Mouse (Mus musculus) megakaryocyte, embryonic 14.5 days (primary cell): ENCODE results near the gene Aldh5a1. TPM values are rescaled to one million over a fixed set of nuclear protein-coding genes. Genes with fewer than 3 reads are reported as not detected.

Experiments
- H3K27me3 ChIP-seq: replicated peaks from 2 replicates; pipeline ENCODE3; 2012; ENCODE audit warnings: inconsistent platforms
- H3K36me3 ChIP-seq: replicated peaks from 2 replicates; pipeline ENCODE3; 2012; ENCODE audit warnings: low read length, inconsistent platforms, mixed read lengths
- H3K4me1 ChIP-seq: 2 replicates; pipeline ENCODE4 v1.6.1; 2012; ENCODE audit warnings: inconsistent platforms
- H3K4me3 ChIP-seq: replicated peaks from 2 replicates; pipeline ENCODE3; 2012; ENCODE audit warnings: moderate library complexity, mild to moderate bottlenecking, inconsistent platforms
- H3K9me3 ChIP-seq: 2 replicates; pipeline ENCODE4 v1.6.1; 2012; ENCODE audit warnings: inconsistent platforms
- FLI1 ChIP-seq: IDR thresholded peaks from 2 replicates; pipeline ENCODE4 v1.6.1; 2012; ENCODE audit warnings: low read length, inconsistent platforms, mixed read lengths
- GATA1 ChIP-seq: IDR thresholded peaks from 3 replicates; pipeline ENCODE4 v1.6.1; 2012; ENCODE audit warnings: mixed read lengths, low read length, inconsistent platforms, borderline replicate concordance
- polyA plus RNA-seq: library from polyadenylated mRNA; stranded (reverse); fragments of >175 nt; gene quantifications from 2 replicates; pipeline ENCODE4 v1.2.3, GENCODE M21; 2012; ENCODE audit warnings: low replicate concordance; ENCODE audit not compliant: insufficient read depth

Gene Aldh5a1
- polyA plus RNA-seq, 1 experiment, result 0.15 TPM

DNA sequence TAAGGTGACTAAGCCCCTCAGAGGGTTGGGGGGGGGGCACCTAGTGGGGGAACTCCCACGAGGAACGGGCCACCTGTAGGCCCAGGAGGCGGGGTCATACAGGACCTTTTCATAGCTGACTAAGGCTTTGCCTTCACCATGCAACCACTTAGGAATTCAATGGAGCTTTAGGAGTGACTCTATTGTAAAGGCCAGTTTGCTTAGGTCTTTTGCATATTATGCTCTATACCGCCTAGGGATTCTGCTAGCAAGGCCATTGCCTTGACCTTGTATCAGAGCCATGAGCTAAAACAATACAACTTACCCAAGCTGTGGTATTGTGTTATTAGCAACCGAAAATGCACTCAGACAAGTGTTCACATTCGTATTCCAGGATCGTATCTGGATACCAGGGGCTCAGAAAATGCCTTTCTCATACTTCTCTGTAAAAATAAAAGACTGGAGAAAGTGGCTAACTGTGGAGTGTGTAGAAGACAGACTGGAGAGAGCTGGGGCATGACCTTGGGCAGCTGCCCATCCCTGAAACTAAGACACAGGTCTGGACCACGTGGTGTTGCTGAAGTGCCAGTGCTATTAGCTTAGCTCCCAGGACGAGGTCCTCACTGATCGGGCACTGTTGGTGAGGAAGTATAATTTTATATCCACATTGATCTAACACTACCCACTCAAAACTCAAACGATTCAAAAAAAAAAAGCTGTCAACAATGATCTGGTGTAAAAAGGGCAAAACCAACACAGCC is 30.5 kb downstream of the Aldh5a1 start:
- peaks cover 7% of the 10 kb centered on the region for H3K27me3 ChIP-seq
- TF ChIP-seq FLI1 (no peak), GATA1 (no peak)
- no peaks in the 10 kb centered on the region for H3K4me1 ChIP-seq
- no peaks in the 10 kb centered on the region for H3K36me3 ChIP-seq
- no peaks in the 10 kb centered on the region for H3K9me3 ChIP-seq
- H3K4me3 ChIP-seq, result no peak overlapping the region

DNA sequence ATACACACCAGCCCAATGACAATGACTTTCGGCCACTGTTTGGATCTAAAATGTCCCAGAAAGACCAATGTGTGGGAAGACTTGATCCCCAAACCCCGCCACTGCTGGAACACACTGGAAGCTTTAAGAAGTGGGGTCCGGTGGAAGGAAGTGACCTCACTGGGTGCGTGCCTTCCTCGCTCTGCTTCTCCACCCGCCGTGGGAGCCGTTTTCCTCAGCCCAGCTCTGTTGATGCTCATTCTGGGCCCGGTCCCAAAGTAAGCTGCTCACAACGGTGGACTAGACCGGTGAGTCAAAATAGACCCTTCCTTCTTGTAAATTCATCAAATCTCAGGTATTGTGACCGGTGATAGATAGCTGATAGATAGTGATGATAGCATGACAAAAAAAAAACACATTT is 32.0 kb downstream of the Aldh5a1 start:
- H3K4me1 ChIP-seq, result no peaks in the 10 kb centered on the region
- H3K27me3 ChIP-seq, result peaks cover 11% of the 10 kb centered on the region
- no peak overlapping the region for H3K4me3 ChIP-seq
- H3K36me3 ChIP-seq, result no peaks in the 10 kb centered on the region
- TF ChIP-seq FLI1, result no peak
- no peak for TF ChIP-seq GATA1
- H3K9me3 ChIP-seq, result peaks cover 3% of the 10 kb centered on the region

- Histone ChIP-seq H3K4me3 (no peak overlapping the region), H3K36me3 (no peaks in the 10 kb centered on the region), H3K27me3 (peaks cover 15% of the 10 kb centered on the region), H3K9me3 (peaks cover 9% of the 10 kb centered on the region), H3K4me1 (peaks cover 11% of the 10 kb centered on the region)
- TF ChIP-seq FLI1 (no peak), GATA1 (no peak)
These were observed 34.0 kb downstream of the Aldh5a1 start for GRCm38 (mm10) chr13:24903412-24903811.

DNA sequence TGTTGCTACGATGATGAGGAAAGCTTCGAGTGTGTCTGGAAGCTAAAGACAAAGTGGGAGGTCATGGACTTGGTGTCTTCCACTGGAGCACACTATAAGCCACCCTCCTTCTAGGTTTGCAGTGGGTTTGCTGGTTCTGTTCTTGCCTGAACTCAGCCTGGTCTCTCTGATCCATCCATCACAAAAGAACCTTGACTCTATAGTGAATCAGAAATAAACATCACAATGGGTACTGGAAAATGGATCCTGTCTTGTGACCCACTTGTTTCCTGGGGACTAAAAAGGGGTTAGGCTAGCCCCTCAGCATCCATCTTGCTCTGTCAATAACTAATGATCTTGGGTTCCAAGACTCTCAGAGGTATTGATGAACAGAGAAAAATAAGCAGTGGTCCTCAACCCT is 35.5 kb downstream of the Aldh5a1 start:
- peaks cover 15% of the 10 kb centered on the region for H3K4me1 ChIP-seq
- H3K4me3 ChIP-seq, result no peak overlapping the region
- H3K9me3 ChIP-seq, result peaks cover 9% of the 10 kb centered on the region
- H3K36me3 ChIP-seq, result no peaks in the 10 kb centered on the region
- H3K27me3 ChIP-seq, result peaks cover 15% of the 10 kb centered on the region
- TF ChIP-seq GATA1 (no peak), FLI1 (no peak)

GRCm38 (mm10) chr13:24893880-24894279 is 43.6 kb downstream of the Aldh5a1 start:
- no peak overlapping the region for H3K4me3 ChIP-seq

GRCm38 (mm10) chr13:24892516-24892915 is 44.9 kb downstream of the Aldh5a1 start:
- Histone ChIP-seq H3K9me3 (peaks cover 4% of the 10 kb centered on the region), H3K4me3 (no peak overlapping the region), H3K4me1 (no peaks in the 10 kb centered on the region), H3K36me3 (no peaks in the 10 kb centered on the region), H3K27me3 (peaks cover 7% of the 10 kb centered on the region)
- TF ChIP-seq FLI1, result no peak
- TF ChIP-seq GATA1, result no peak

More at GRCm38 (mm10) chr13:24893880-24894279, 43.6 kb downstream of the Aldh5a1 start:
- Histone ChIP-seq H3K36me3 (no peaks in the 10 kb centered on the region), H3K27me3 (peaks cover 4% of the 10 kb centered on the region), H3K4me1 (peaks cover 5% of the 10 kb centered on the region; the same call in 1 of the 2 replicates), H3K9me3 (no peaks in the 10 kb centered on the region)
- TF ChIP-seq GATA1 (no peak), FLI1 (no peak)

DNA sequence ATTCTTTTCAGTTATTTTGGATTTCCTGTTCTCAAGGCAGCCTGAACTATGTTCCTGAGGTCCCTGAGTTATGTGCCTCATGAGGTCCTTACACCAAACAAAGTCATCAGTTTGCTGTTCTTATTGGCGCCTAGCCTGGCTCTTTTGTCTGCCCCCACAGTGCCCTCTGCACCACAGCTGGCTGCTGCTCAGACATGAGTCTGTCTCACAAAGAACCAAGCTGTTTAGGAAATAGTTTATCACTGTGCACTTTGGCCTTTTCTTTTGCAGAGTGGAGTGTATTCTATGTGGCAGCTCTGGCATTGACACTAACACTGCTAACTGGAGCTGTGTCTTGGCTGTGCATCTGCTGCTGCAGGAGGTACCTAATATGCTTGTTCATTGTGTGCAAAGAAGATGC is 47.9 kb downstream of the Aldh5a1 start:
- H3K27me3 ChIP-seq, result peaks cover 9% of the 10 kb centered on the region
- no peak overlapping the region for H3K4me3 ChIP-seq
- TF ChIP-seq FLI1, result no peak
- no peaks in the 10 kb centered on the region for H3K4me1 ChIP-seq
- peaks cover 18% of the 10 kb centered on the region for H3K9me3 ChIP-seq
- H3K36me3 ChIP-seq, result no peaks in the 10 kb centered on the region

DNA sequence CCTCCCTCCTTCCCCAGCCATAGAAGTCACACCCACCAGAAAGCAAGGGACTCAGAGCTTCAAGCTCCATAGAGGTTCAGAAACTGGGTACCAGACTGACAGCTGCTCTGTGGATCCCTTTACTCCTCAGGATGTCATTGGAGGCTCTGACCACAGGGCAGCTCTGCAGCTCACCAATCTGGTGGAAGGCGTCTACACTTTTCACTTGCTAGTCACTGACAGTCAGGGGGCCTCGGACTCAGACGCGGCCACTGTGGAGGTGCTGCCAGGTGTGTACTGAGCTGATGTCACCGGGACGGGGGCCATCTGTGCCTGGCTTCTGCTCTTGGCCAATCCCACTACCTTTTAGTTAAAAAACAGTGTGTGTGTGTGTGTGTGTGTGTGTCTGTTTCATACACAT is 55.0 kb downstream of the Aldh5a1 start:
- peaks cover 18% of the 10 kb centered on the region for H3K27me3 ChIP-seq
- peaks cover 37% of the 10 kb centered on the region for H3K9me3 ChIP-seq
- no peak for TF ChIP-seq GATA1
- no peak for TF ChIP-seq FLI1
- no peaks in the 10 kb centered on the region for H3K4me1 ChIP-seq
- H3K4me3 ChIP-seq, result no peak overlapping the region
- H3K36me3 ChIP-seq, result no peaks in the 10 kb centered on the region

- Histone ChIP-seq H3K9me3 (peaks cover 44% of the 10 kb centered on the region), H3K27me3 (peaks cover 17% of the 10 kb centered on the region), H3K4me3 (no peak overlapping the region), H3K4me1 (no peaks in the 10 kb centered on the region), H3K36me3 (no peaks in the 10 kb centered on the region)
- no peak for TF ChIP-seq GATA1
- no peak for TF ChIP-seq FLI1
These were observed 56.8 kb downstream of the Aldh5a1 start for GRCm38 (mm10) chr13:24880704-24881103.

GRCm38 (mm10) chr13:24880208-24880607 is 57.3 kb downstream of the Aldh5a1 start:
- TF ChIP-seq GATA1, result no peak
- no peak for TF ChIP-seq FLI1
- Histone ChIP-seq H3K4me3 (no peak overlapping the region), H3K4me1 (no peaks in the 10 kb centered on the region), H3K9me3 (peaks cover 44% of the 10 kb centered on the region), H3K36me3 (no peaks in the 10 kb centered on the region), H3K27me3 (peaks cover 17% of the 10 kb centered on the region)
